Mouse (Mus musculus) E14TG2a.4 (cell line): ENCODE measurements at regions not wholly inside any gene's neighbourhood (a gene's known extent, or its start where the extent isn't known, plus 50 kb on each side); places are given as distances from the start of the nearest gene placed in this dataset.

ENCODE experiments used
- H3K27me3 ChIP-seq: 2 replicates; pipeline ENCODE4 v1.6.1; 2014; ENCODE audit warnings: low read length, control low read depth; ENCODE audit not compliant: insufficient read depth
- H3K36me3 ChIP-seq: 2 replicates; pipeline ENCODE4 v1.6.1; 2014; ENCODE audit warnings: low read length, control low read depth; ENCODE audit not compliant: insufficient read depth
- H3K4me1 ChIP-seq: replicated peaks from 2 replicates; pipeline ENCODE4 v1.6.1; 2014; ENCODE audit warnings: low read depth, low read length, control low read depth
- H3K4me3 ChIP-seq: replicated peaks from 2 replicates; pipeline ENCODE4 v1.5.1; 2014; ENCODE audit warnings: mild to moderate bottlenecking, low read length
- H3K9me3 ChIP-seq: 2 replicates; pipeline ENCODE4 v1.6.1; 2014; ENCODE audit warnings: low read length, control low read depth
- CTCF ChIP-seq: conservative IDR thresholded peaks from 2 replicates; pipeline ENCODE4 v1.5.1; 2014; ENCODE audit warnings: low read length
- NANOG ChIP-seq: IDR thresholded peaks from 2 replicates; pipeline ENCODE4 v1.6.1; 2014; ENCODE audit warnings: borderline replicate concordance, low read length, mixed read lengths
- POU5F1 ChIP-seq: IDR thresholded peaks from 2 replicates; pipeline ENCODE4 v1.6.1; 2014; ENCODE audit warnings: low read length, borderline replicate concordance

DNA sequence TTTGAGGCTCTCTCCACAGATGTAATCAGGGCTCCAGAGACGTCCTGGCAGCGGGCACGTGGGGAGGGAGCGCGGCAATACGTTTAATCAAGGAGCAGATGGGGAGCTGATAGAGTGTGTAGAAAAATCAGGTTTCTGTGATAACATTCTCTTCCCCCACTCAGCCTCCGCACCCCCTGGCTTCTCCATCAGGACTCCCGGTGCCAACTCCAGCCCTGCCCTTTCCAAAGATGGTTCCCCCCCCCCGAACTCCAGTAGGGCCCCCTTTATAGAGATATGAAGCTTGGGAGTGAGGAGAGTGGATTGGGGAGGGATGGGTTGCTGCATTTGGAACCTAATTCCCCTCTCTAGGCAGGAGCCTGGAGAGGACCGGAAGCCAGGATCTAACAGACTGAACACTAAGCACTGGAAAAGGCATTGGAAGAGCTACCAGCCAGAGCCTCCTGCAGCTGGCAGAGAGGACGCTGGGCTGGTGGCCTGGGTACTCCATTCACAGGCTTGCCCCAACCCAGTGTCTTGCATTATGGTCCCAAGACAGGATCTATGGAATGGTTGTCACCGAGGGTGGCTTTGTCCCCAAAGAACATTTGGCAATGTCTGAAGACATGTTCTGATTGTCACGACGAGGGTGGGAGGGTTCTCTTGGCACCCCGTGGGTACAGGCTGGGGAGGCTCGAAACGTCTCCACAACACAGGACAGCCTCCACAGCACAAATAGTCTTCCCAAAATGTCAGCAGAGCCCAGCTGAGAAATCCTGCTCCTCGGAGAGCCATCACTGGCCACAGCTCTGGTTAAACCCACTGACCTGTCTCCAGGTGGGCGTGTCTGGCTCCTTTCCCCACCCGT is 218.2 kb upstream of the Sdk2 start:
- no peaks in the 10 kb centered on the region; the same call in 1 of the 2 replicates for H3K9me3 ChIP-seq
- peaks cover 23% of the 10 kb centered on the region for H3K27me3 ChIP-seq
- H3K36me3 ChIP-seq, result no peaks in the 10 kb centered on the region
- H3K4me3 ChIP-seq, result no peak overlapping the region
- peaks cover 15% of the 10 kb centered on the region for H3K4me1 ChIP-seq
- TF ChIP-seq CTCF (no peak), POU5F1 (no peak)

DNA sequence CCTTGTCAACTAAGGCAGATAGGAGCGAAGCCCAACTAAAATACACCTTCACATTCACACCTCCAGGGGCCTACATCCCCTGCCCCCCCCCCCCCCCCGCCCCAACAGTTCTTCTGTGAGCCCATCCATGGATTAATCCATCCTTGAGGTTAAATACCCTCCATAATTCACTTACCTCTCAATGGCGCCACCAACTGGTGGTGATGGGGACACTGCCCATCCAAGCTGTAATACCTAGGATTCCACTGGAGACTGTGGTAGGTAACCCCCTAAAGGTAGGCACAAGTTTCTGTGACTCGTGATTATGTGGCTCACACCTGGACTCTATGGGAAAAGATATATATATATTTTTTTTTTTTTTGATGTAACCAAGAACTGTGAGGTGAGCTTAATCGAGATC is 216.4 kb upstream of the Sdk2 start:
- TF ChIP-seq CTCF, result peak; percentile 46
- no peak for TF ChIP-seq POU5F1
- no peak for TF ChIP-seq NANOG
- Histone ChIP-seq H3K36me3 (no peaks in the 10 kb centered on the region), H3K4me3 (no peak overlapping the region)

DNA sequence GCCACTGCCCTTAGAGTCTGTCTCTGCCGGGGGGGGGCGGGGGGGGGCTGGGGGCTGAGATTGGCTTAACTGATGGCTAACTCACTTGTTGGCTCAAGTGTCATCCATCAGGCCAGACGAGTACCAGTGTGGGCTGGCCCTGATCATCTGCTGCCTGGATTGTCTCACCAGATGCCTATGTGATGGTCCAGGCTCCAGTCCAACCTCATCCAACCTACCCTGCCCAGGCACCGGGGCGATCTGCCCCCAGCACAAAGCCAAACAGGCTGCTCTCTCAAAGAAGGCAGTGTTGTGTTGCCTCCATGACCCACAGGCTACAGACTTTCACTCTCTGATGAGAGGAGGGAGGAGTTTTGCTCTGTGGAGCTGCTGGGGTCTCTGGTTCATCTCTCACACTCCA is 215.7 kb upstream of the Sdk2 start:
- no peak overlapping the region for H3K4me3 ChIP-seq

More for the DNA sequence above, 216.4 kb upstream of the Sdk2 start:
- Histone ChIP-seq H3K9me3 (no peaks in the 10 kb centered on the region; the same call in 1 of the 2 replicates), H3K4me1 (peaks cover 15% of the 10 kb centered on the region), H3K27me3 (peaks cover 38% of the 10 kb centered on the region)

DNA sequence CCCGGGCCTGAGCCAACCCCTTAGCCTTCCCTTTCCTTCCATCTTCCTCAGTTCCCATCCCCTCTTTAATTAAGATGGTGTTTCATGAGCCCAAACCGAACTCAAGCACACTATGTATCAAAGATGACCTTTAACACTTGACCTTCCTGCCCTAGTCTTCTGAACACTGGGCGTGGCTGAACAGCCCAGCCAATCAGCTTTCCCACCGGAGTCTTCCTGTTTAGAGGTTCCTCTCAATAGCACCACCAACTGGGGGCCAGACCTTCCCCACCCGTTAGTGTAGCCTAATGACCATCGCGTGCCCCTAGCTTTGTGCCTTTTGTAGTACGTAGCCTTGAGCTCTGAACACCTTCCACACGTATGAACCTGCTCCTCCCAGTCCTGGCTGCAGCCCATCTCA is 215.0 kb upstream of the Sdk2 start:
- no peaks in the 10 kb centered on the region for H3K36me3 ChIP-seq
- TF ChIP-seq NANOG, result no peak
- no peak for TF ChIP-seq CTCF
- no peak for TF ChIP-seq POU5F1
- H3K27me3 ChIP-seq, result peaks cover 48% of the 10 kb centered on the region
- no peaks in the 10 kb centered on the region; the same call in 1 of the 2 replicates for H3K9me3 ChIP-seq
- H3K4me3 ChIP-seq, result no peak overlapping the region
- H3K4me1 ChIP-seq, result peaks cover 20% of the 10 kb centered on the region

More for the DNA sequence above, 215.7 kb upstream of the Sdk2 start:
- peaks cover 20% of the 10 kb centered on the region for H3K4me1 ChIP-seq
- no peaks in the 10 kb centered on the region; the same call in 1 of the 2 replicates for H3K9me3 ChIP-seq
- TF ChIP-seq CTCF, result no peak
- TF ChIP-seq POU5F1, result no peak
- H3K27me3 ChIP-seq, result peaks cover 44% of the 10 kb centered on the region
- H3K36me3 ChIP-seq, result no peaks in the 10 kb centered on the region

DNA sequence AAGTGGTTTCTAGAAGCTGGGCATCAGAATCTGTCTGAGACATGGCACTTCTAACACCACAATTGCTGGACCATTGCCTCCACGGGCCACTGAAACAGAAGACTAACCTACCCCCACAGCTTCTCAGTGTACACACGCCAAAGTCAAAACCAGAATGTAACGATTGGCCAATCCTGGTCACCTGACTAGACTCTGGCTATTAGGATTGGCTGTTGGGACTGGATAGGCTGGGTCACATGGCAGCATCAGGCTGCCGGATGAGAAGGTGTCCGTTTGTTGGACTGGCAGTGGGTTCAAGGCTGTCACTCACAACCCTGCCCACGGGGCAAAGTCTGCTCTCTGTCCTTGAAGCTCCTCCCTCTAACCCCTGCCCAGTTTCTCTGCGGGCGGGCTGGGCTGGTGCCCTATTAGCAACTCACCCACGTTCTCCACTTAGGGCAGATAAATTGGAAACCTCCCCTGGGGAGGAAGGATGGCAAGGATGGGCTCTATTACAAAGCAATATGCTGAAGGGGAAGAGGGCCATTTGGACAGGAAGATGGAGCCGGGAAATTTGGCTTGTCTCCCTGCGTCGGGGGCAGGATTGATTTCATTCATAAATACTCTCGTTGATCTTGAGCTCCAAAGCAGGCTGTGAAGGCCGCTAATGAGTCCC is 214.3 kb upstream of the Sdk2 start:
- Histone ChIP-seq H3K27me3 (peaks cover 48% of the 10 kb centered on the region), H3K4me3 (no peak overlapping the region), H3K4me1 (peaks cover 20% of the 10 kb centered on the region), H3K9me3 (no peaks in the 10 kb centered on the region; the same call in 1 of the 2 replicates), H3K36me3 (no peaks in the 10 kb centered on the region)
- no peak for TF ChIP-seq CTCF
- TF ChIP-seq NANOG, result no peak

DNA sequence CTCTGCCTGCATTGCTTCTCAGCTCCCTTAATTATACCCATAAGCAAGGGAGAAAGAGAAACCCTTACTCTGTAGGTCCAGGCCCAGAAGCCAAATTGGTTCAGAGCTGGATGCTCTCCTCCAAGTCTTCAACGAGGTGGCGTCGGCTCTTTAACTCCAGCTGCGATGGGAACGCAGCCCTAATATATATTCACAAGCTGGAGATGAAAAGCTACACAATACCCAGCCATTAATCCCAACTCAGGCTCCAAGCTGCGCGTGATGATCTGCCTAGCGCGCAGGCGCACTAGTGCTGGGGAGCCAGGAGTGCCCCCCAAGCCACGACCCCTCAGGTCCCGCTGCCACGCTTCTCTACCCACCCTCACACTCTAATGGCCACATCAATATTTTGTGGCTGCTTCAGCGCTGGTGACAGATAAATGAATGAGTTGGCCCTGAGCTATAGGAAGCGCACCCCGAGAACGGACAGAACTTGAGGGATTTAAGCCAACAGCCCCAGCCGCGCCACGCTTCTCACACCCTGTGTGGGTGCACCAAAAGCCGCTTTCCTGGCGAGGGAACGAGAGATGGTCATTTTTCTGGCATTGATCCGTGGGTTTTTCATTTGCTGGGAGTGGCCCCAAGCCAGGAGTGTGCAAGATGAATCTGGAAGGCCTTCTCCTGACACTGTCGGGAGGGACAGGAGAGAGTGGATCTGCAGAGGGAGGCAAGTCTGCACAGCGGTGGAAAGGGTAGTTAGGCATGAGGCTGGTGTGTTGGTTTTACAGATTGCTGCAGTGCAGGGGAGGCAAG is 210.9 kb upstream of the Sdk2 start:
- peaks cover 35% of the 10 kb centered on the region for H3K27me3 ChIP-seq
- H3K4me3 ChIP-seq, result no peak overlapping the region
- peaks cover 26% of the 10 kb centered on the region for H3K4me1 ChIP-seq
- TF ChIP-seq CTCF (no peak), NANOG (no peak), POU5F1 (no peak)
- H3K36me3 ChIP-seq, result no peaks in the 10 kb centered on the region
- H3K9me3 ChIP-seq, result no peaks in the 10 kb centered on the region; the same call in 1 of the 2 replicates

DNA sequence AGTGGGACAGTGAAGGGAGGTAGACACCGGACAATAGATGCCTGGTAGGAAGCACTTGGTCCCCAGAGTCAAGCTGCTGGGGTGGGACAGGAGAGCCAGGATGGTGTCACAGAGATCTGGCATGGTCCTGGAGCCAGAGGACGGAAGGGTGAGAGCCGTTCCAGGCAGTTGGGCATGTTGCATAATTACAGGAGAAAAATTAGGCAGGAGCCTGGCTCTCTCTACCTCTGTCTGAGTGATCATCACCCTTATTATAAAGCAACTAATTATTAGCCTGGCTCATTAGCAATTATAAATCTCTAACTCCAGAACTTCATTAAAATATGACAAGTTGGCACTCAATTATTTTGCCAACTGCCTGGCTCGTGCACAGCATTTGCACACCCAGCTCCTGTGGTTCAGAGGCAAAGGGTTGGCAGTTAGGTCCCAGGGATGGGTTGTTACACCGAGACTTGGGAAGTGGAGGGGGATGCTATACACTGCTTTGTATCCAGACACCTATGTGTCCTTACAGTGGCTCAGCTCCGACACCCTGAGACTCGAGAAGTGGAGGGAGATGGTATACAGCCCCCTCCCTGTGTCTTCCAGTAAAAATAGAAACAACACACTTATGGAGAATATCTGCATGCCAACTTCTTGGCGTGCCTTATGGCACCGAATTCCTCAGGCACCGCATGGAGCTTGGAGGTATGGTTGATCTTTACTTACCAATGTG is 203.7 kb upstream of the Sdk2 start:
- H3K4me3 ChIP-seq, result no peak overlapping the region
- H3K36me3 ChIP-seq, result no peaks in the 10 kb centered on the region
- TF ChIP-seq NANOG (no peak), POU5F1 (no peak), CTCF (no peak)
- no peaks in the 10 kb centered on the region for H3K9me3 ChIP-seq
- peaks cover 5% of the 10 kb centered on the region; the same call in 1 of the 2 replicates for H3K4me1 ChIP-seq
- peaks cover 27% of the 10 kb centered on the region for H3K27me3 ChIP-seq
